Mouse (Mus musculus) liver, embryonic 18 days (tissue): ENCODE data around the gene Cyp2j8. TPM values are rescaled to one million over a fixed set of nuclear protein-coding genes. Genes with fewer than 3 reads are reported as not detected.

Source experiments
- polyA plus RNA-seq: library from polyadenylated mRNA; depleted of rRNA; stranded (reverse); fragments of >200 nt; gene quantifications from 2 replicates; pipeline ENCODE4 v1.2.3, GENCODE M21; 2012; rRNA removed

The Cyp2j8 gene
- not detected in 2 replicates for polyA plus RNA-seq

DNA sequence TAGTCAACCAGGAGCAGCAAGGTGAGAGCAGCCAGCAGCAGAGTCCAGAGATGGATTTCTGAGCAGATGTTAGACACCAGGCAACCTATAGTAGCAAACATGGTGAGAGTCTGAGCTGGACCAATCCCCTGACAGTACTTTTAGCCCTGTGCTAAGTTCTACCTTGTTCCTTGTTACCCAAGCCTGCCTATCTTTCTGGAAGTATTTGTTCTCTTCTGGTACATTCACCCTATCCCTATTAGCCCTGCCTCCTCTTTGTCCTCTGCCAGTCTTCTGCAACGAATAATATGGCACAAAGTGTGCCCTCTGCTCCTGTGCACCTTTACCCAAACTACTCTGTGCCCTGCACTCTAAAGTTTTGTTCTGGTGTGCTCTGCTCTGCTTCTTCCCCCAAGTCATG is at the start of gene Cyp2j8:
Gene Cyp2j8 (minus strand): TSS at position 101 of the 400 bp plus-strand sequence.

GRCm38 (mm10) chr4:96553133-96553819 is 46.1 kb upstream of the Cyp2j8 start, which contains the start of gene Cyp2j6:
Gene Cyp2j6, minus strand, starts transcription at chr4:96553661.

Other genes with a start within 250 kb of the Cyp2j8 start
- not detected in 2 replicates for gene Cyp2j11, start 158.7 kb downstream of the Cyp2j8 start, polyA plus RNA-seq
- gene Cyp2j6, start 46.3 kb upstream of the Cyp2j8 start, polyA plus RNA-seq, result 4.6 and 6.1 TPM in 2 replicates
- 1.3 and 1.8 TPM in 2 replicates for gene Cyp2j9, start 84.2 kb upstream of the Cyp2j8 start, polyA plus RNA-seq
- gene Cyp2j5, start 156.8 kb upstream of the Cyp2j8 start, polyA plus RNA-seq, result 11.7 and 27.7 TPM in 2 replicates